Mouse (Mus musculus): ENCODE results near the gene Rpl18a.
"Not testable (repeated sequence)": the region's sequence is repeated elsewhere in the genome, so short reads cannot be mapped to it uniquely, and the experiment has no call there.

DNA sequence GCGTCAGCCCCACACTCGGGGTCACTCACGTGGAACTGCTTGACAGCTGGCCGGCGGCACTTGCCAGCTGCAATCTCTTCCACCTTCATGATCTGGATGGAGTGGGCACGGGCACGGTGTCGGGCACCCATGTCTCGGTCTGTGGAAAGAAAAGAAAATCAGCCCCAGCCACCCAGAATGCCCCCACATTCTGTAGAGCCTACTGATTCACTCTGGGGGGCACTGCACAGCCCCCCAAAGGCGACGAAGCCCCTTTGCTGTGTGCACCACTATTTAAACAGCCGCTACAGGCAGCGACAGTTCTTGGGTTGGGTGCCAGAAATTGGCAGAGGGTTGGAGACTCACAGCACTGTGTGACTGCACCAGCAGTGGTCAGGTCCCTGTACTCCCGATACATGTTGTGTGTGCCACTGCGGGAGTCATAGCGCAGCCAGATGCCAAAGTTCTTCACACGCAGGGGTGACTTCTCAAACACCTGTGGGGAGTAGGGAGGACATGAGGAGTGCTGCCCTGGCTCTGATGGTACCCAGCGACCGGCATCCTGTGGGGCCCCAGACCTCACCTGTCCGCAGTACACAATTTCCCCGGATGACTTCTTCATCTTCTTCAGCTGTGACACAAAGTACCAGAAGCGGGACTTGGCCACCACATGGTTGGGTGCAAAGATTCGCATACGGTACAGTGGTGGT is 1.5 kb downstream of the Rpl18a start:
- TF ChIP-seq CTCF (IDR thresholded peaks at IDR 0.05; ENCODE audit: borderline replicate concordance, extremely low read depth, insufficient read depth, insufficient read length); POLR2A (IDR thresholded peaks at IDR 0.05; ENCODE audit: borderline replicate concordance, extremely low read depth, insufficient read depth, insufficient read length, poor library complexity, severe bottlenecking): not testable (repeated sequence)
